Mouse (Mus musculus): ENCODE measurements around the gene Fcer1g. TPM values are rescaled to one million over a fixed set of nuclear protein-coding genes. Genes with fewer than 3 reads are reported as not detected.

Gene Fcer1g
- polyA plus RNA-seq, 1 experiment from 2014 or later, result 31.5 TPM

GRCm38 (mm10) chr1:171189476-171190114, 44.6 kb downstream of the Fcer1g start:
- Histone ChIP-seq H3K9ac (ENCODE audit: low read length) (no peak overlapping the region), H3K27ac (ENCODE audit: low read depth, low read length) (no peak overlapping the region), H3K4me2 (ENCODE audit: low read length) (no peak overlapping the region), H3K9me3 (replicated peaks; ENCODE audit: control insufficient read depth, low read length) (no peaks in the 10 kb centered on the region), H3K36me3 (ENCODE audit: control insufficient read depth, insufficient read depth, low read length) (no peaks in the 10 kb centered on the region), H3K27me3 (replicated peaks; ENCODE audit: control insufficient read depth, insufficient read depth, low read length) (peaks cover 24% of the 10 kb centered on the region), H3K4me3 (ENCODE audit: low read depth, low read length) (no peak overlapping the region), H3K4me1 (ENCODE audit: control insufficient read depth, insufficient read depth, low read length) (peaks cover 6% of the 10 kb centered on the region; the same call in 1 of the 2 replicates)
- ATAC-seq (peak; percentile 35; the same call in 1 of the 2 replicates), DNase-seq (ENCODE audit: low spot score) (peak; percentile 31)
- 19% methylated on average over 14 of the region's 14 CpGs for WGBS

- 11% methylated on average over 8 of the region's 8 CpGs for WGBS
- H3K4me2 ChIP-seq (ENCODE audit: low read length), result no peak overlapping the region
- H3K27ac ChIP-seq (ENCODE audit: low read depth, low read length), result no peak overlapping the region
- no peaks in the 10 kb centered on the region for H3K36me3 ChIP-seq (ENCODE audit: control insufficient read depth, insufficient read depth, low read length)
- peaks cover 18% of the 10 kb centered on the region; the same call in 1 of the 2 replicates for H3K27me3 ChIP-seq (replicated peaks; ENCODE audit: control insufficient read depth, insufficient read depth, low read length)
- peaks cover 6% of the 10 kb centered on the region; the same call in 1 of the 2 replicates for H3K4me1 ChIP-seq (ENCODE audit: control insufficient read depth, insufficient read depth, low read length)
- H3K9ac ChIP-seq (ENCODE audit: low read length), result no peak overlapping the region
- H3K4me3 ChIP-seq (ENCODE audit: low read depth, low read length), result no peak overlapping the region
- H3K9me3 ChIP-seq (replicated peaks; ENCODE audit: control insufficient read depth, low read length), result no peaks in the 10 kb centered on the region
- DNase-seq (ENCODE audit: low spot score) (peak; percentile 24), ATAC-seq (peak; percentile 19; the same call in 1 of the 2 replicates)
Observed at GRCm38 (mm10) chr1:171189046-171189445, 45.1 kb downstream of the Fcer1g start.

DNA sequence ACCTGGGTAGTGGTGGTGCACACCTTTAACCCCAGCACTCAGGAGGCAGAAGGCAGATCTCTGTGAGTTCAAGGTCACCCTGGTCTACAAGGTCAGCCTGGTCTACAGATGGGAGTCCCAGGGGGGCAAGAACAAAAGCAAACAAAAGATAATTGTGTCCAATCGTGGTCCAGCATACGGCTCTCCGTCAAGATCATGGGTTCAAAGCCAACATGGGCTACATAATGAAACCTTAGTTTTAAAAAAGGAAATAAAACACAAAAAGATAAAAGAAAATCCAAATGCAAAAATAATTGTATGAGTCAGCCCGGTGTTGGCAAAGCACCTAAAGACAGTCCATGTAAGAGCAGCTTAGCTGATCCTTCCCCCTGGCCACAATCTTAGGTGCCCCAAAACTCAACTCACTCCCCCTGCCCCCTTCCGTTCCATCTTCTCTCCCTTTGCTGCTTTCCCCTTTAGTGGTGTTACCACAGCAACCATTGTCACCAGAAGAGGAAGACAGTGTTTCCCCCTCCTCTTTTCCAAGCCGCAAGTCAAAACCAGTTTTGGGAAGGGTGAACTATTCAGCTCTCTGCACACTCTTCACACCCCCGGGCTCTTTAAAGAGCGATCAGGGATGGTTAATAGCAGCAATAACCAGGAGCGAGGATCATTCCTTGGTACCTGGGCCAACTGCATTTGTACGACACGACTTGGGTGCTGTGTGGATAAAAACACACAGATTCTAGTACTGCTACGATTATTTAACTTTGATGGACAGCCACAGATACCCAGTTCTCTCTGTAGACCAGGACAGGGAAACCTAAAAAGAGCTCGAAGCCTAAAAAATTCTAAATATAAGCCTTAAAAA, 46.1 kb downstream of the Fcer1g start:
- Histone ChIP-seq H3K4me2 (ENCODE audit: low read length) (no peak overlapping the region), H3K9me3 (replicated peaks; ENCODE audit: control insufficient read depth, low read length) (no peaks in the 10 kb centered on the region)

GRCm38 (mm10) chr1:171185655-171186054, 48.5 kb downstream of the Fcer1g start:
- no peak overlapping the region for H3K27ac ChIP-seq (ENCODE audit: low read depth, low read length)
- no peaks in the 10 kb centered on the region for H3K9me3 ChIP-seq (replicated peaks; ENCODE audit: control insufficient read depth, low read length)
- ATAC-seq (no peak), DNase-seq (ENCODE audit: low spot score) (no peak)
- no peaks in the 10 kb centered on the region for H3K36me3 ChIP-seq (ENCODE audit: control insufficient read depth, insufficient read depth, low read length)
- no peak overlapping the region for H3K9ac ChIP-seq (ENCODE audit: low read length)
- H3K27me3 ChIP-seq (replicated peaks; ENCODE audit: control insufficient read depth, insufficient read depth, low read length), result no peaks in the 10 kb centered on the region
- H3K4me2 ChIP-seq (ENCODE audit: low read length), result no peak overlapping the region
- no peak overlapping the region for H3K4me3 ChIP-seq (ENCODE audit: low read depth, low read length)
- H3K4me1 ChIP-seq (ENCODE audit: control insufficient read depth, insufficient read depth, low read length), result peaks cover 6% of the 10 kb centered on the region; the same call in 1 of the 2 replicates
- WGBS, result 58% methylated on average over 8 of the region's 8 CpGs

More for the DNA sequence above, 46.1 kb downstream of the Fcer1g start:
- no peak for ATAC-seq
- no peak overlapping the region for H3K4me3 ChIP-seq (ENCODE audit: low read depth, low read length)
- H3K9ac ChIP-seq (ENCODE audit: low read length), result no peak overlapping the region
- peaks cover 6% of the 10 kb centered on the region; the same call in 1 of the 2 replicates for H3K4me1 ChIP-seq (ENCODE audit: control insufficient read depth, insufficient read depth, low read length)
- no peaks in the 10 kb centered on the region for H3K36me3 ChIP-seq (ENCODE audit: control insufficient read depth, insufficient read depth, low read length)
- H3K27ac ChIP-seq (ENCODE audit: low read depth, low read length), result no peak overlapping the region
- WGBS, result 34% methylated on average over 13 of the region's 13 CpGs
- peaks cover 11% of the 10 kb centered on the region; the same call in 1 of the 2 replicates for H3K27me3 ChIP-seq (replicated peaks; ENCODE audit: control insufficient read depth, insufficient read depth, low read length)
- DNase-seq (ENCODE audit: low spot score), result peak; percentile 11

DNA sequence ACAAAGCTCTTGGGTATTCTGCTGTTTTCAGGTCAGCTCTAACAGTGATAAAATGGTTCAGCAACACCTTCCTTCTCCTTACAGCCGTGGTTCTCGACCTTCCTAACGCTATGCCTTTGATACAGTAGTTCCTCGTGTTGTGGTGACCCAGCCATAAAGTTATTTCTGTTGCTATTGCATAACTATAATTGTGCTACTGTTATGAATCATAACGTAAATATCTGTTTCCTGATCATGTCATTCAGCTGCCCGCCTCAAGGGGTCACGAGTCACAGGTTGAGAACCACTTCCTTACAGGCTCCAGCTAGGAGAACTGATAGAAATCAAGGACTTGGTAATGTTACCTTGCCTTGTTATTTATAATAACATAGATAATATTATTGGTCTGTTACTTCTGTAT, 49.9 kb downstream of the Fcer1g start:
- Histone ChIP-seq H3K4me2 (ENCODE audit: low read length) (no peak overlapping the region), H3K9me3 (replicated peaks; ENCODE audit: control insufficient read depth, low read length) (no peaks in the 10 kb centered on the region), H3K4me1 (ENCODE audit: control insufficient read depth, insufficient read depth, low read length) (peaks cover 4% of the 10 kb centered on the region; the same call in 1 of the 2 replicates), H3K27me3 (replicated peaks; ENCODE audit: control insufficient read depth, insufficient read depth, low read length) (no peaks in the 10 kb centered on the region), H3K9ac (ENCODE audit: low read length) (no peak overlapping the region), H3K27ac (ENCODE audit: low read depth, low read length) (no peak overlapping the region), H3K36me3 (ENCODE audit: control insufficient read depth, insufficient read depth, low read length) (no peaks in the 10 kb centered on the region), H3K4me3 (ENCODE audit: low read depth, low read length) (no peak overlapping the region)
- no peak for ATAC-seq
- DNase-seq (ENCODE audit: low spot score), result no peak
- 88% methylated on average over 7 of the region's 7 CpGs for WGBS

DNA sequence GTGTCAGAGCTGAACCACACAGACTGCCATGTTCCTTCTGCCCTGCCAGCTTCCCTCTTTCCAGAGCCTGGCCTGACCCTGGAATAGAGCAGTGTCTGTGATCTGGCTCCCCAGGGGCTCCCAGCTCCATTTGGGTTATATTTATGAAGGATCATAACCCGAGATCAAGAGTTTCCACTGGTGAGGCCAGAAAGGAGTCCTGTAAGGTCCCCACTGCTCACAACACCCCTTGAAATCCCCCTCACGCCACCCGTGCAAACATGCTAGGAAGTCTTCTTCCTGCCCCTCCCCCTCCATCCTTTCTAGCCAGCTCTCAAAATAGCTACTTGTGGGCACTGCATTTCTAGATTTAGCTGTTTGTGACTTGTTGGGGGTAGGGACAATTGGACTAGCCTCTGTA, 50.5 kb downstream of the Fcer1g start:
- ATAC-seq, result no peak
- no peaks in the 10 kb centered on the region for H3K4me1 ChIP-seq (ENCODE audit: control insufficient read depth, insufficient read depth, low read length)
- 80% methylated on average over 3 of the region's 3 CpGs for WGBS

GRCm38 (mm10) chr1:171183025-171183424, 51.1 kb downstream of the Fcer1g start:
- no peak overlapping the region for H3K27ac ChIP-seq (ENCODE audit: low read depth, low read length)
- 85% methylated on average over 3 of the region's 3 CpGs for WGBS
- H3K4me2 ChIP-seq (ENCODE audit: low read length), result no peak overlapping the region
- no peak overlapping the region for H3K9ac ChIP-seq (ENCODE audit: low read length)
- H3K27me3 ChIP-seq (replicated peaks; ENCODE audit: control insufficient read depth, insufficient read depth, low read length), result no peaks in the 10 kb centered on the region
- no peak overlapping the region for H3K4me3 ChIP-seq (ENCODE audit: low read depth, low read length)
- ATAC-seq (no peak), DNase-seq (ENCODE audit: low spot score) (no peak)
- no peaks in the 10 kb centered on the region for H3K4me1 ChIP-seq (ENCODE audit: control insufficient read depth, insufficient read depth, low read length)
- no peaks in the 10 kb centered on the region for H3K9me3 ChIP-seq (replicated peaks; ENCODE audit: control insufficient read depth, low read length)
- H3K36me3 ChIP-seq (ENCODE audit: control insufficient read depth, insufficient read depth, low read length), result no peaks in the 10 kb centered on the region

More for the DNA sequence above, 50.5 kb downstream of the Fcer1g start:
- Histone ChIP-seq H3K9ac (ENCODE audit: low read length) (no peak overlapping the region), H3K9me3 (replicated peaks; ENCODE audit: control insufficient read depth, low read length) (no peaks in the 10 kb centered on the region), H3K4me2 (ENCODE audit: low read length) (no peak overlapping the region), H3K4me3 (ENCODE audit: low read depth, low read length) (no peak overlapping the region), H3K27me3 (replicated peaks; ENCODE audit: control insufficient read depth, insufficient read depth, low read length) (no peaks in the 10 kb centered on the region), H3K36me3 (ENCODE audit: control insufficient read depth, insufficient read depth, low read length) (no peaks in the 10 kb centered on the region), H3K27ac (ENCODE audit: low read depth, low read length) (no peak overlapping the region)
- DNase-seq (ENCODE audit: low spot score), result no peak

Measured in forebrain, embryonic 14.5 days (tissue).